Mouse (Mus musculus) liver, embryonic 14.5 days (tissue): ENCODE data around the gene Gm14569.

Experiments
- CTCF ChIP-seq: IDR thresholded peaks from 2 replicates; pipeline ENCODE4 v1.5.1; 2016; ENCODE audit warnings: antibody characterized with exemption, low read depth, control low read depth
- EP300 ChIP-seq: IDR thresholded peaks from 2 replicates; pipeline ENCODE4 v1.6.1; 2016; ENCODE audit warnings: antibody characterized with exemption, low read depth

DNA sequence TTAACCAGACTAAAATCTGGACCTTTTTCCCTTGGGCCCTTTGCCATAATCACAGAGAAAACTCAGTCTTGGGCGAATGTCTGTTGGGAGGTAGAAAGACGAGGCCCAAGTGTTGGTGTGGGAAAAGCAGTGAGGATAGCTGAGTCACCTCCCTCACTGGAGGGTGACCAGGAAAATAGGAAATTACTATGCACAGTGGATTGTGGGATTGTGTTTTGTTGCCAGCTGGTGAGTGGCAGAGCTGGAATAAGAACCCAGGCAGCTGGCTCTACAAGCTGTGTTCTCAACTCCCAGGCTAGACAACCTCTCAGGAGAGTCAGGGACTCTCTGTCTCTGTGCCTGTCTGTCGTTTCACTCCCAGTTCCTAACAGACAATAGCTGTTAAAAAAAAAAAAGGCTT, 101.7 kb downstream of the Gm14569 start:
- TF ChIP-seq EP300 (no peak), CTCF (no peak)
